Mouse (Mus musculus): Measurements from ENCODE around the gene Cpeb3. TPM values are rescaled to one million over a fixed set of nuclear protein-coding genes. Genes with fewer than 3 reads are reported as not detected.

The Cpeb3 gene
- polyA plus RNA-seq, 1 experiment from 2014 or later, result 3.1 TPM

GRCm38 (mm10) chr19:37198165-37198880 is 10.1 kb downstream of the Cpeb3 start:
- no peak overlapping the region for H3K27ac ChIP-seq (ENCODE audit: low read depth, low read length)
- no peaks in the 10 kb centered on the region for H3K27me3 ChIP-seq (replicated peaks; ENCODE audit: control insufficient read depth, insufficient read depth, low read length)
- no peaks in the 10 kb centered on the region for H3K4me1 ChIP-seq (ENCODE audit: control insufficient read depth, insufficient read depth, low read length)
- no peaks in the 10 kb centered on the region for H3K36me3 ChIP-seq (ENCODE audit: control insufficient read depth, insufficient read depth, low read length)
- WGBS, result 77% methylated on average over 1 of the region's 1 CpGs
- no peak overlapping the region for H3K4me3 ChIP-seq (ENCODE audit: low read depth, low read length)
- no peak for DNase-seq (ENCODE audit: low spot score)
- ATAC-seq, result no peak
- no peak overlapping the region for H3K4me2 ChIP-seq (ENCODE audit: low read length)
- no peak overlapping the region for H3K9ac ChIP-seq (ENCODE audit: low read length)
- no peaks in the 10 kb centered on the region for H3K9me3 ChIP-seq (replicated peaks; ENCODE audit: control insufficient read depth, low read length)

GRCm38 (mm10) chr19:37192475-37193058 is 15.8 kb downstream of the Cpeb3 start:
- Histone ChIP-seq H3K4me2 (ENCODE audit: low read length) (no peak overlapping the region), H3K27me3 (replicated peaks; ENCODE audit: control insufficient read depth, insufficient read depth, low read length) (no peaks in the 10 kb centered on the region), H3K9ac (ENCODE audit: low read length) (no peak overlapping the region), H3K36me3 (ENCODE audit: control insufficient read depth, insufficient read depth, low read length) (no peaks in the 10 kb centered on the region), H3K9me3 (replicated peaks; ENCODE audit: control insufficient read depth, low read length) (no peaks in the 10 kb centered on the region), H3K27ac (ENCODE audit: low read depth, low read length) (no peak overlapping the region), H3K4me1 (ENCODE audit: control insufficient read depth, insufficient read depth, low read length) (no peaks in the 10 kb centered on the region), H3K4me3 (ENCODE audit: low read depth, low read length) (no peak overlapping the region)
- ATAC-seq (no peak), DNase-seq (ENCODE audit: low spot score) (no peak)
- 86% methylated on average over 5 of the region's 5 CpGs for WGBS

GRCm38 (mm10) chr19:37188366-37188948 is 19.9 kb downstream of the Cpeb3 start:
- no peak for DNase-seq (ENCODE audit: low spot score)
- Histone ChIP-seq H3K27ac (ENCODE audit: low read depth, low read length) (no peak overlapping the region), H3K4me3 (ENCODE audit: low read depth, low read length) (no peak overlapping the region), H3K9ac (ENCODE audit: low read length) (no peak overlapping the region), H3K4me2 (ENCODE audit: low read length) (no peak overlapping the region), H3K36me3 (ENCODE audit: control insufficient read depth, insufficient read depth, low read length) (no peaks in the 10 kb centered on the region), H3K9me3 (replicated peaks; ENCODE audit: control insufficient read depth, low read length) (no peaks in the 10 kb centered on the region), H3K27me3 (replicated peaks; ENCODE audit: control insufficient read depth, insufficient read depth, low read length) (no peaks in the 10 kb centered on the region), H3K4me1 (ENCODE audit: control insufficient read depth, insufficient read depth, low read length) (no peaks in the 10 kb centered on the region)
- ATAC-seq, result no peak
- WGBS, result 78% methylated on average over 4 of the region's 4 CpGs

DNA sequence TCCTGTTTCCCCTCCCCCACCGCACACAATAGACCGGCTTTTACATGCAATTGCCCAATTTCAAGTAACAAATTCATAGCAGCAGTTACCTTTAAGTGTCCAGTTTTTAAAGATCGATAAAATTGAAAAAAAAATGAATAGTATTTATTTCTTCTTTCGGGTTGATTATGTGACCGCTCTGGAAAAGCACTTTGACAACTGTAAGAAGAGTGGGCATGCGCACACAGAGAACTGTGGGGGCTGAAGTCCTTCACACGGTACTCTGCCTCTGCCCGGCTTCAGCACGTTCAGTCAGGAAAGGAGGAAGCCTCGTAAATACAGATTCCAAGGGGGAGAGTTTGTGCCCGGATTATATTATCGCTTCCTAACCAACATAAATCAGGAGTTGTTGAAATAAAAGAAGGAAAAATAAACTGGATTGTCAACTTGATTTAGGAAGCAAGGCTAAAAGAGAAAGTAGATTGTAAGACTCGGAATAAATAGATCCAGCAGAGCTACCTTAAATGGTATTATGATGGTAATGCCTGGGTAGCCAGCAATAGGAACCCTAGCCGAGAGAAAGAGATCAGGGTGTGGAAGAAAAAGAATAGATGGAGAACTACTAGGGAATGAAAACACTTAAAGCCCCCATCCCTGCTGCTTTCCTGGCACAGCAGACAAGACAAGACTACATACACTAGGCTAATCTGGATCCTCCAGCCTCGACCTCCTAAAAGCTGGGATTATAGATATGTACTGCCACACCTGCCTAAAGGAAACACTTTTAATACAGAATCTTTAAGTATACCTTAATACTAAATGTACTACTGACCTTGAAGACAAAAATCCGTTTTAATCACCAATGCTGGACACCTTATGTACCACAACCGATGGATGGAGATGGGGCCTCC is 30.3 kb downstream of the Cpeb3 start:
- WGBS, result 14% methylated on average over 17 of the region's 17 CpGs
- H3K27me3 ChIP-seq (replicated peaks; ENCODE audit: control insufficient read depth, insufficient read depth, low read length), result peaks cover 2% of the 10 kb centered on the region

GRCm38 (mm10) chr19:37176879-37177462 is 31.4 kb downstream of the Cpeb3 start:
- ATAC-seq, result no peak
- no peaks in the 10 kb centered on the region for H3K9me3 ChIP-seq (replicated peaks; ENCODE audit: control insufficient read depth, low read length)
- WGBS, result 46% methylated on average over 4 of the region's 4 CpGs
- H3K9ac ChIP-seq (ENCODE audit: low read length), result 0 out of 2 replicates have a peak overlapping the region, but pooled peaks have one; percentile 35
- no peaks in the 10 kb centered on the region for H3K36me3 ChIP-seq (ENCODE audit: control insufficient read depth, insufficient read depth, low read length)
- H3K27me3 ChIP-seq (replicated peaks; ENCODE audit: control insufficient read depth, insufficient read depth, low read length), result peaks cover 7% of the 10 kb centered on the region
- DNase-seq (ENCODE audit: low spot score), result no peak
- H3K4me1 ChIP-seq (ENCODE audit: control insufficient read depth, insufficient read depth, low read length), result peaks cover 12% of the 10 kb centered on the region; the same call in 1 of the 2 replicates
- no peak overlapping the region for H3K27ac ChIP-seq (ENCODE audit: low read depth, low read length)
- peak overlapping the region; percentile 23 for H3K4me3 ChIP-seq (ENCODE audit: low read depth, low read length)
- H3K4me2 ChIP-seq (ENCODE audit: low read length), result peak overlapping the region; percentile 47

More for the DNA sequence above, 30.3 kb downstream of the Cpeb3 start:
- H3K36me3 ChIP-seq (ENCODE audit: control insufficient read depth, insufficient read depth, low read length), result no peaks in the 10 kb centered on the region
- 0 out of 2 replicates have a peak overlapping the region, but pooled peaks have one; percentile 6 for H3K9ac ChIP-seq (ENCODE audit: low read length)
- no peaks in the 10 kb centered on the region for H3K9me3 ChIP-seq (replicated peaks; ENCODE audit: control insufficient read depth, low read length)
- H3K4me1 ChIP-seq (ENCODE audit: control insufficient read depth, insufficient read depth, low read length), result peaks cover 7% of the 10 kb centered on the region; the same call in 1 of the 2 replicates
- ATAC-seq (peak; percentile 76), DNase-seq (ENCODE audit: low spot score) (peak; percentile 92)
- H3K4me2 ChIP-seq (ENCODE audit: low read length), result peak overlapping the region; percentile 44
- H3K27ac ChIP-seq (ENCODE audit: low read depth, low read length), result no peak overlapping the region
- H3K4me3 ChIP-seq (ENCODE audit: low read depth, low read length), result peak overlapping the region; percentile 36

DNA sequence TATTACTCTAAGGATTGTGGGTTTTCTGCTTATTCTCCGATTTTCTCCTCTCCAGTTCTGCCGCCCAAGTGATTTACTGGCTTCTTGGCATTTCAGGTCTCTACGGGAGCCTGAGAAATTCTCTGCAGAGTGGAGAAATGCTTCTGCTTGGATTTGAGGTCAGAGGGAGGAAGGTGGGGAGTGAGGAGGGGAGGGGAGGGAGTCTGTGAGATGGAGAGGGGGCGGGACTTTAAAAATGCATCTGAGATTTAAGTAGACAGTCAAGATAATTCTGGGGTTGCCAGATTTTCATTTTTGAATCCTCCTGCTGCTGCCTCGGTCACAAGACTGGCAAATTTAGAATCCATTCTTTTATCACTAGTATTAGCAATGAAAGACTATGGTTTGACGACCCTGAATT is 32.5 kb downstream of the Cpeb3 start:
- H3K4me3 ChIP-seq (ENCODE audit: low read depth, low read length), result peak overlapping the region; percentile 69
- no peak overlapping the region for H3K27ac ChIP-seq (ENCODE audit: low read depth, low read length)
- peaks cover 7% of the 10 kb centered on the region for H3K27me3 ChIP-seq (replicated peaks; ENCODE audit: control insufficient read depth, insufficient read depth, low read length)
- no peak overlapping the region for H3K9ac ChIP-seq (ENCODE audit: low read length)
- H3K9me3 ChIP-seq (replicated peaks; ENCODE audit: control insufficient read depth, low read length), result no peaks in the 10 kb centered on the region
- WGBS, result 9% methylated on average over 6 of the region's 6 CpGs
- H3K36me3 ChIP-seq (ENCODE audit: control insufficient read depth, insufficient read depth, low read length), result no peaks in the 10 kb centered on the region
- ATAC-seq (no peak), DNase-seq (ENCODE audit: low spot score) (peak; percentile 46)
- H3K4me1 ChIP-seq (ENCODE audit: control insufficient read depth, insufficient read depth, low read length), result peaks cover 12% of the 10 kb centered on the region; the same call in 1 of the 2 replicates
- peak overlapping the region; percentile 100 for H3K4me2 ChIP-seq (ENCODE audit: low read length)

DNA sequence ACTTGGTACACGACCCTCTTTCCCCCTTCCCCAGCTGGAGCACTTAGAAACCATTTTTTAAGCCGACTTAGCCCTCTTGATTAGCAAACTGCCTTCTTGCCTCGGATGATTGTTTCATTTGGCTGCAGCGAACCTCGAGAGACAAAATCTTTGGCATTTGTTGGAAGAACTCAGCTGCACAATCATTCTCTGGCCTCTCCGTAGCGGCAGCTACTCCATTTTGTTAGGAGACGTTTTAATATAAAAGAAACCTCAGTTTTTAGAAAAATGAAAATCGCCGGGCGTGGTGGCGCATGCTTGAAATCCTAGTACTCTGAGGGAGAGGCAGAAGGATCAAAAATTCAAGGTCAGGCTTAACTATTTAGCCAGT is 33.0 kb downstream of the Cpeb3 start:
- H3K27me3 ChIP-seq (replicated peaks; ENCODE audit: control insufficient read depth, insufficient read depth, low read length), result peaks cover 7% of the 10 kb centered on the region
- DNase-seq (ENCODE audit: low spot score) (no peak), ATAC-seq (no peak)
- H3K36me3 ChIP-seq (ENCODE audit: control insufficient read depth, insufficient read depth, low read length), result no peaks in the 10 kb centered on the region
- H3K9ac ChIP-seq (ENCODE audit: low read length), result peak overlapping the region; percentile 79
- 2% methylated on average over 12 of the region's 12 CpGs for WGBS
- H3K4me3 ChIP-seq (ENCODE audit: low read depth, low read length), result peak overlapping the region; percentile 69
- peaks cover 12% of the 10 kb centered on the region; the same call in 1 of the 2 replicates for H3K4me1 ChIP-seq (ENCODE audit: control insufficient read depth, insufficient read depth, low read length)
- peak overlapping the region; percentile 100 for H3K4me2 ChIP-seq (ENCODE audit: low read length)
- H3K9me3 ChIP-seq (replicated peaks; ENCODE audit: control insufficient read depth, low read length), result no peaks in the 10 kb centered on the region
- H3K27ac ChIP-seq (ENCODE audit: low read depth, low read length), result peak overlapping the region; percentile 92

- peak; percentile 80 for DNase-seq (ENCODE audit: low spot score)
- Histone ChIP-seq H3K9me3 (replicated peaks; ENCODE audit: control insufficient read depth, low read length) (no peaks in the 10 kb centered on the region), H3K4me3 (ENCODE audit: low read depth, low read length) (peak overlapping the region; percentile 69), H3K27me3 (replicated peaks; ENCODE audit: control insufficient read depth, insufficient read depth, low read length) (peaks cover 7% of the 10 kb centered on the region), H3K4me2 (ENCODE audit: low read length) (peak overlapping the region; percentile 100), H3K36me3 (ENCODE audit: control insufficient read depth, insufficient read depth, low read length) (no peaks in the 10 kb centered on the region), H3K27ac (ENCODE audit: low read depth, low read length) (peak overlapping the region; percentile 92), H3K9ac (ENCODE audit: low read length) (peak overlapping the region; percentile 79), H3K4me1 (ENCODE audit: control insufficient read depth, insufficient read depth, low read length) (peaks cover 12% of the 10 kb centered on the region; the same call in 1 of the 2 replicates)
- under 1% methylated on average over 36 of the region's 36 CpGs for WGBS
- peak; percentile 76 for ATAC-seq
Observed at GRCm38 (mm10) chr19:37174716-37175435, 33.5 kb downstream of the Cpeb3 start.

All from forebrain, embryonic 14.5 days (tissue).